ENCODE assay signal across 10 mouse cellular contexts in genomic region chr11:57112386-57112785, GRCm38 (mm10).
A peak's percentile ranks its signal among the peaks of the same experiment; 100 is the strongest.
DNase-seq lines count a peak whose midpoint lies in the region; ATAC-seq and TF ChIP-seq lines count a peak whose summit lies in the region.
"Had no signal": no experiment of that assay in that cellular context is flagged by ENCODE, and none has a peak within 500 bp of the region (broad histone marks: within the 10 kb centered on the region; RNA-seq: fewer than 3 reads in every experiment).

No protein-coding gene starts in this region.

- H3K9me3 ChIP-seq in heart, postnatal 0 days (replicated peaks; ENCODE audit: control insufficient read depth, low read length): no peaks in the 10 kb centered on the region
- no peaks in the 10 kb centered on the region for H3K9me3 ChIP-seq in heart, embryonic 10.5 days
- H3K9me3 ChIP-seq: embryonic facial prominence, embryonic 10.5 days had no signal

- TF ChIP-seq EP300 in heart, postnatal 0 days (IDR thresholded peaks at IDR 0.05; ENCODE audit: low read depth): no peak

- no peak overlapping the region for H3K9ac ChIP-seq in heart, postnatal 0 days (replicated peaks; ENCODE audit: low read depth, low read length)

- peak; percentile 76 for ATAC-seq in heart, postnatal 0 days (ENCODE audit: insufficient read depth, low read depth)
- ATAC-seq: midbrain, embryonic 16.5 days had no signal

- DNase-seq in heart, postnatal 0 days (ENCODE audit: low spot score): peak; percentile 50
- DNase-seq in heart, embryonic 10.5 days (ENCODE audit: low spot score): no peak
- peak; percentile 48 to 55 for DNase-seq in right cerebral cortex, postnatal 10 days (ENCODE audit: low spot score in 2 of 2)
- no peak for DNase-seq in right cerebral cortex, postnatal 25 days
- peak; percentile 75 for DNase-seq in adrenal gland, postnatal 10 days
- DNase-seq in heart, postnatal 4 days: peak; percentile 76
- DNase-seq in B cell, adult 2 months: no peak

- TF ChIP-seq CTCF in heart, postnatal 0 days (IDR thresholded peaks at IDR 0.05; ENCODE audit: low read depth): no peak

- H3K36me3 ChIP-seq in heart, postnatal 0 days (replicated peaks; ENCODE audit: control insufficient read depth, insufficient read depth, low read length): no peaks in the 10 kb centered on the region
- H3K36me3 ChIP-seq in heart, embryonic 10.5 days: no peaks in the 10 kb centered on the region
- H3K36me3 ChIP-seq: embryonic facial prominence, embryonic 10.5 days had no signal

- H3K27ac ChIP-seq in heart, postnatal 0 days (ENCODE audit: low read depth): no peak overlapping the region
- H3K27ac ChIP-seq in heart, embryonic 10.5 days: no peak overlapping the region
- H3K27ac ChIP-seq: embryonic facial prominence, embryonic 10.5 days had no signal

- H3K4me3 ChIP-seq in heart, postnatal 0 days (ENCODE audit: low read depth, low read length): no peak overlapping the region
- no peak overlapping the region for H3K4me3 ChIP-seq in heart, embryonic 10.5 days
- H3K4me3 ChIP-seq: embryonic facial prominence, embryonic 10.5 days had no signal

- WGBS in heart, postnatal 0 days: 47% methylated on average over 8 of the region's 8 CpGs
- 85% methylated on average over 8 of the region's 8 CpGs for WGBS in heart, embryonic 10.5 days

- H3K4me1 ChIP-seq in heart, postnatal 0 days (ENCODE audit: control insufficient read depth, insufficient read depth): no peaks in the 10 kb centered on the region
- no peaks in the 10 kb centered on the region for H3K4me1 ChIP-seq in heart, embryonic 10.5 days
- H3K4me1 ChIP-seq: embryonic facial prominence, embryonic 10.5 days had no signal

- no peak overlapping the region for H3K4me2 ChIP-seq in heart, postnatal 0 days (ENCODE audit: low read depth, low read length)
- H3K4me2 ChIP-seq: liver, embryonic 11.5 days had no signal

- H3K27me3 ChIP-seq in heart, postnatal 0 days (ENCODE audit: control insufficient read depth, insufficient read depth, low read length): no peaks in the 10 kb centered on the region
- H3K27me3 ChIP-seq in heart, embryonic 10.5 days (ENCODE audit: insufficient read depth, poor library complexity, severe bottlenecking): no peaks in the 10 kb centered on the region

Comparison
In these comparisons a context has a peak if more than half of its experiments do, and no peak if none do; other contexts are left out.
1. DNase-seq: peak in heart, postnatal 0 days (single experiment), right cerebral cortex, postnatal 10 days (2 of 2), adrenal gland, postnatal 10 days (single experiment) and heart, postnatal 4 days (single experiment); none in heart, embryonic 10.5 days (single experiment), right cerebral cortex, postnatal 25 days (single experiment) and B cell, adult 2 months (0 of 2).